Mouse (Mus musculus): ENCODE measurements around the gene Shc2. TPM values are rescaled to one million over a fixed set of nuclear protein-coding genes. Genes with fewer than 3 reads are reported as not detected.

The Shc2 gene
- polyA plus RNA-seq, 1 experiment from 2014 or later: 2.0 TPM

- H3K9me3 ChIP-seq (replicated peaks): no peaks in the 10 kb centered on the region
- H3K4me2 ChIP-seq: no peak overlapping the region
- no peak overlapping the region for H3K27ac ChIP-seq
- no peak overlapping the region for H3K4me3 ChIP-seq
- peaks cover 33% of the 10 kb centered on the region for H3K27me3 ChIP-seq
- no peak overlapping the region for H3K9ac ChIP-seq
- ATAC-seq (replicated peaks; ENCODE audit: insufficient number of reproducible peaks, insufficient read depth, low FRiP score, low read depth): no peak
- 73% methylated on average over 17 of the region's 17 CpGs for WGBS
- H3K4me1 ChIP-seq (replicated peaks): peaks cover 12% of the 10 kb centered on the region
- H3K36me3 ChIP-seq: no peaks in the 10 kb centered on the region
These were observed 4.5 kb downstream of the Shc2 start for GRCm38 (mm10) chr10:79633006-79633777.

DNA sequence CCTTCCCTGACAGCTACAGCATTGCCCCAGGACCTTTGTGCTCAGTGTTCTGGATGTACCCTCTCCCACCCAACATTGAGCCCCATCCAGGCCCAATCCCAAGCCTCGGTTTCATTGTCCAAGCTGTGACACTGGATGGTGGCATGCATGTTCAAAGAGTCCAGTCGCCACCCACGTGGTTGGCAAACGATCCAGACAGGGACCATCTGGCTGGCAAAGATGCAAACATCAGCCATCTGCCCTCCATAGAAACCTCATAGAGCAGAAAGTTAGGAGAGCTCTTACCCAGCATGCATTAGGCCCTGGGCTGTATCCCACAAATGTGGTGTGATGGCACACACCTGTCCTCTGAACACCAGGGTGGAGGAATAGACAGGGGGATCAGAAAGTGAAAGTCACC, 6.3 kb downstream of the Shc2 start:
- Histone ChIP-seq H3K4me1 (replicated peaks) (no peaks in the 10 kb centered on the region), H3K27me3 (peaks cover 15% of the 10 kb centered on the region), H3K4me2 (no peak overlapping the region), H3K36me3 (no peaks in the 10 kb centered on the region), H3K4me3 (no peak overlapping the region), H3K9me3 (replicated peaks) (no peaks in the 10 kb centered on the region), H3K27ac (no peak overlapping the region), H3K9ac (no peak overlapping the region)
- WGBS: 76% methylated on average over 4 of the region's 4 CpGs
- ATAC-seq (replicated peaks; ENCODE audit: insufficient number of reproducible peaks, insufficient read depth, low FRiP score, low read depth): no peak

- Histone ChIP-seq H3K9me3 (replicated peaks) (no peaks in the 10 kb centered on the region), H3K4me3 (no peak overlapping the region), H3K4me1 (replicated peaks) (no peaks in the 10 kb centered on the region), H3K27ac (no peak overlapping the region), H3K4me2 (no peak overlapping the region), H3K27me3 (peaks cover under 1% of the 10 kb centered on the region; the same call in 1 of the 2 replicates), H3K9ac (no peak overlapping the region), H3K36me3 (no peaks in the 10 kb centered on the region)
- ATAC-seq (replicated peaks; ENCODE audit: insufficient number of reproducible peaks, insufficient read depth, low FRiP score, low read depth): no peak
- 79% methylated on average over 5 of the region's 5 CpGs for WGBS
These were observed 9.3 kb downstream of the Shc2 start for GRCm38 (mm10) chr10:79628377-79628776.

- Histone ChIP-seq H3K4me1 (replicated peaks) (no peaks in the 10 kb centered on the region), H3K27ac (no peak overlapping the region), H3K4me2 (no peak overlapping the region), H3K9ac (no peak overlapping the region), H3K27me3 (peaks cover 7% of the 10 kb centered on the region; the same call in 1 of the 2 replicates), H3K4me3 (no peak overlapping the region), H3K36me3 (no peaks in the 10 kb centered on the region), H3K9me3 (replicated peaks) (no peaks in the 10 kb centered on the region)
- no peak for ATAC-seq (replicated peaks; ENCODE audit: insufficient number of reproducible peaks, insufficient read depth, low FRiP score, low read depth)
- WGBS: 73% methylated on average over 10 of the region's 10 CpGs
These were observed 11.6 kb downstream of the Shc2 start for GRCm38 (mm10) chr10:79626156-79626555.

DNA sequence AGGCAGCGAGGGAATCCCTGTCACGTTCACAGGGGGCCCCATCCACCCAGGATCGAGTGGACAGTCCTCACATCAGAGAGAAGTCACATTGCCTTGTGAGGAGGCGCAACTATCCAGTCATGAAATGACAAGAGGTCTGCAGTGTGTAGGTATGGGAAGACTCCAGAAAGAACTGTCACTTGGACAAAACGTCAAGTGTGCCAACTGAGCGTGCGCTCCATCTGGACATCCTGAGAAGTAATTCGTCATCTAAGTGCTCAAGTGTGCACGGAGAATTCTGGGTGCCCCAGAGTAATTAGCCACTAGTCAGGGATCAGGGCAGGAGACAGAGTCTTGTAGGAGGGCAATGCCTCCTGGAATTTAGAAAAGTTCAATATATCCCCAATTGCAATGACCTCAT, 12.3 kb downstream of the Shc2 start:
- ATAC-seq (replicated peaks; ENCODE audit: insufficient number of reproducible peaks, insufficient read depth, low FRiP score, low read depth): no peak
- Histone ChIP-seq H3K4me2 (no peak overlapping the region), H3K4me3 (no peak overlapping the region), H3K36me3 (no peaks in the 10 kb centered on the region), H3K9ac (no peak overlapping the region), H3K9me3 (replicated peaks) (no peaks in the 10 kb centered on the region), H3K27me3 (peaks cover 10% of the 10 kb centered on the region; the same call in 1 of the 2 replicates), H3K27ac (no peak overlapping the region), H3K4me1 (replicated peaks) (no peaks in the 10 kb centered on the region)
- WGBS: 76% methylated on average over 9 of the region's 9 CpGs

DNA sequence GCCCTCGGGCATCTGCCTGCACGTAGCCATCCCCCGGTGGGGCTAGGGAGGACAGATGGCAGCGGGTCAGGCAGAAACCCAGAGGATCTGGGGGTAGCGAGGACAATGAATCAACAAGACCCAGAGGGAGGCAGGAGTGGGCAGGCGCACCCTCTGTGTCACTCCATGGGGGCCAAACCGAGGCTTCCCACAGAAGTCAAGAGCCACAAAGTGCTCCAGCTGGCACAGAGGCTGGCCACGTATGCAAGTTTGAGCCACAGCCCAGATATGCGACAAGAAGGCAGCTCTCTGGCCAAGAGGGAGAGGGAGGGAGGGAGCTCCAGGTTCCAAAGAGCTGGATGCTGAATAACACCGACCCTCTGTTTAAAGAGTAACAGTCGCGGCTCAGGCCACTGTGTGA, 13.8 kb downstream of the Shc2 start:
- no peak overlapping the region for H3K27ac ChIP-seq
- no peak overlapping the region for H3K9ac ChIP-seq
- no peak overlapping the region for H3K4me2 ChIP-seq
- H3K36me3 ChIP-seq: no peaks in the 10 kb centered on the region
- H3K4me3 ChIP-seq: no peak overlapping the region
- H3K4me1 ChIP-seq (replicated peaks): no peaks in the 10 kb centered on the region
- no peak for ATAC-seq (replicated peaks; ENCODE audit: insufficient number of reproducible peaks, insufficient read depth, low FRiP score, low read depth)
- no peaks in the 10 kb centered on the region for H3K9me3 ChIP-seq (replicated peaks)
- 66% methylated on average over 12 of the region's 12 CpGs for WGBS
- H3K27me3 ChIP-seq: peaks cover 10% of the 10 kb centered on the region; the same call in 1 of the 2 replicates

- Histone ChIP-seq H3K9me3 (replicated peaks) (no peaks in the 10 kb centered on the region), H3K4me2 (no peak overlapping the region), H3K36me3 (no peaks in the 10 kb centered on the region), H3K4me3 (no peak overlapping the region), H3K4me1 (replicated peaks) (peaks cover 23% of the 10 kb centered on the region), H3K27ac (no peak overlapping the region), H3K9ac (no peak overlapping the region), H3K27me3 (peaks cover 36% of the 10 kb centered on the region)
- ATAC-seq (replicated peaks; ENCODE audit: insufficient number of reproducible peaks, insufficient read depth, low FRiP score, low read depth): no peak
- WGBS: 87% methylated on average over 5 of the region's 5 CpGs
These were observed 21.3 kb downstream of the Shc2 start for GRCm38 (mm10) chr10:79616376-79616775.

DNA sequence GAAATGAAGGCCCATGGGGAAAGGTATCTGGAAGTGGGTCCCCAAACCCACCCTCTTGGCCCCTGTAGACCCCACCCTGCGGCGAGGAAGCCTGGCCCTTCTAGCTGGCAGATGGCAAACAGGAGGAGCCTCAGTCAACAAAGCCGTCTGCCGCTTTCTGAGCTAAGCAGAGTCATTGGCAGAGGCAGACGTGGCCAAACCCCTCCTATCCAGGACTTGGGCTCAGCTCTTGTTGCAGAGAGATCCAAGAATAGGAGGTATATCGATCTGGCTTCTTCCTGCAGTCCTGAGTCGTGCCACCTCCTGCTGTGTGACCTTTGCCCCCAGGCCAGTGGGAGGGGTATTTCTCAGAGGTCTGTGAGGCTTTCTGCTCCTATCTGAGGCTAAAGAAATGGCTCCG, 21.9 kb downstream of the Shc2 start:
- Histone ChIP-seq H3K9ac (no peak overlapping the region), H3K4me2 (no peak overlapping the region), H3K36me3 (no peaks in the 10 kb centered on the region), H3K27me3 (peaks cover 37% of the 10 kb centered on the region), H3K27ac (no peak overlapping the region), H3K4me3 (no peak overlapping the region), H3K4me1 (replicated peaks) (peaks cover 23% of the 10 kb centered on the region), H3K9me3 (replicated peaks) (no peaks in the 10 kb centered on the region)
- no peak for ATAC-seq (replicated peaks; ENCODE audit: insufficient number of reproducible peaks, insufficient read depth, low FRiP score, low read depth)
- 15% methylated on average over 8 of the region's 8 CpGs for WGBS

DNA sequence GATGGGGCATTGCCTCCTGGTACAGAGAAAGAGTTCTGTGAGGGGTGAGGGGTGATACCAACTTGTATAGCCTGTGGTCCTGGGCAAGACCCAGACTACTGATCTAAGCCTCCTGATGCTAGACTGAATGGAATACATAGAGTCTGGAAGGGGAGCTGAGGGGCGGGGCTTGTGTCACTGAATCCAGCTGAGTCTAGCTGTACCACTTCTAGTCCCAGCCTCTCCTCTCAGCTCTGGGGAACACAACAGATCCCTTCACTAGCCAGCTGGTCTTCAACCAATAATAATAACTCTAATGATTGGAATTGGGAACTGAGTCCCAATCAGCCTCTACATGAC, 23.4 kb downstream of the Shc2 start:
- no peaks in the 10 kb centered on the region for H3K9me3 ChIP-seq (replicated peaks)
- peaks cover 39% of the 10 kb centered on the region for H3K27me3 ChIP-seq
- peak overlapping the region; percentile 96 for H3K4me2 ChIP-seq
- peak; percentile 23; the same call in 1 of the 2 replicates for ATAC-seq (replicated peaks; ENCODE audit: insufficient number of reproducible peaks, insufficient read depth, low FRiP score, low read depth)
- H3K36me3 ChIP-seq: no peaks in the 10 kb centered on the region
- H3K27ac ChIP-seq: no peak overlapping the region
- no peak overlapping the region for H3K9ac ChIP-seq
- WGBS: 86% methylated on average over 1 of the region's 1 CpGs
- H3K4me1 ChIP-seq (replicated peaks): peaks cover 23% of the 10 kb centered on the region
- H3K4me3 ChIP-seq: peak overlapping the region; percentile 57

DNA sequence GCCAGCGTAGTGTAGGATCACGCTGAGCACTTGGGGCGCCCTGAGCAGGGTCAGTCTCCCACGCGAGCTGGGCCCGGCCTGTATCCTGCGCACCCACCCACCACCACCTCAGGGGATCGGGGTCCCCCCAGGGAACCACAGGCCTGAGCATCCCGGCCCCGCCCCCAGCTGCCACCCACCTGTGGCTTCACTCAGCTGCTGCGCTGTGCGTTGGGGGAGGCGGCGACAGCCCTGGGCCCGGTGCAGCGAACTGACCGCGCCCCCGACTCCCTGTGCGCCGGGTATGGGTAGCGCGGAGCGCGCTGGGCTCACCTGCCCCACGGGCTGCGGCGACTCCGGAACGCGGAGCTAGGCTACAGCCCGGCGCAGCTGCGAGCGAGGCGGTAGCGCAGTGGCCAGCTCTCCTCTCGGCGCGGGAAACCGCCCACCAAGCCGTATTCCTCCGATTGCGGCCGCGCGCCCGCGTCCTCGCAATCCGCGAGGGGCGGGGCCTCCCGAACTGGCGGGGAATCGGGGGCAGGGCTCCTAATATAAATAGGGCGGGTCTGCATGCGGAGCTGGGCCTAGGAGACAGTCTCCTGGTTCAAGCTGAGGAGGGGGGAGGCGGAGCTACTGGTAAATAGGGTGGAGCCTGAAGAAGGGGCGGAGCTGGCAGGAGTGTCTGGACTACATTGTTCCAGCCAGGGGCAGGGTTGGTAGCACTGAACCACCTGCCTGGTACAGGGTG, 24.0 kb downstream of the Shc2 start, which contains the start of gene C2cd4c:
Gene C2cd4c, minus strand, starts transcription at position 448 of the 727 bp plus-strand sequence.
- Histone ChIP-seq H3K9ac (peak within 1 kb of the TSS; percentile 52), H3K4me2 (peak within 1 kb of the TSS; percentile 96), H3K27ac (no peak within 1 kb of the TSS), H3K36me3 (no peaks in the 10 kb centered on the region), H3K4me1 (replicated peaks) (peaks cover 23% of the 10 kb centered on the region), H3K4me3 (peak within 1 kb of the TSS; percentile 57), H3K27me3 (peaks cover 42% of the 10 kb centered on the region), H3K9me3 (replicated peaks) (no peaks in the 10 kb centered on the region)
- peak; percentile 51 for ATAC-seq (replicated peaks; ENCODE audit: insufficient number of reproducible peaks, insufficient read depth, low FRiP score, low read depth)
- WGBS: 2% methylated on average over 60 of the region's 60 CpGs

GRCm38 (mm10) chr10:79612192-79613135, 25.3 kb downstream of the Shc2 start:
- peaks cover 23% of the 10 kb centered on the region for H3K4me1 ChIP-seq (replicated peaks)
- peak overlapping the region; percentile 24 for H3K4me3 ChIP-seq
- H3K9me3 ChIP-seq (replicated peaks): no peaks in the 10 kb centered on the region
- 8% methylated on average over 51 of the region's 51 CpGs for WGBS
- H3K27me3 ChIP-seq: peaks cover 48% of the 10 kb centered on the region
- H3K27ac ChIP-seq: no peak overlapping the region
- peak overlapping the region; percentile 1; the same call in 1 of the 2 replicates for H3K9ac ChIP-seq
- H3K36me3 ChIP-seq: no peaks in the 10 kb centered on the region
- peak overlapping the region; percentile 46 for H3K4me2 ChIP-seq
- peak; percentile 43; the same call in 1 of the 2 replicates for ATAC-seq (replicated peaks; ENCODE audit: insufficient number of reproducible peaks, insufficient read depth, low FRiP score, low read depth)
